Mouse (Mus musculus): Measurements from ENCODE around the gene Ifi207. TPM values are rescaled to one million over a fixed set of nuclear protein-coding genes. Genes with fewer than 3 reads are reported as not detected.
"Not testable (repeated sequence)": the region's sequence is repeated elsewhere in the genome, so short reads cannot be mapped to it uniquely, and the experiment has no call there.

Ifi207 gene
- polyA plus RNA-seq, 1 experiment from 2014 or later = 0.27 TPM

DNA sequence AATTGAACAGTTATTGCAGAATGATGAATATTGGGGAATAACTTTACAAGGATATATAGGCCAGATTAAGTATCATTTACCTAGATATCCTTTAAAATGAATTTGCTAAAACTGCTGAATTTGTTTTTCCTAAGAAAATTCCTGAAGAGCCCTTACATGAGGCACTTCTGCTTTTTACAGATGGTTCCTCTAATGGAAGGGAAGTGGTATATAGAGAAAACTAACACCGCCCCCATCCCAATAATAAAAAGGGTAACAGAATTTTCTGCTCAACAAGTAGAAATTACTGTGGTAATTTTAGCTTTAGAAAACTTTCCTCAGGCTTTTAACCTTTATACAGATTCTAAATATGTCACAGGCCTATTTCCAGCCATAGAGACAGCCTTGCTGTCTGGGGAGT lies 47.3 kb downstream of the Ifi207 start:
- DNase-seq (ENCODE audit: low spot score) = no peak
- no peaks in the 10 kb centered on the region for H3K4me1 ChIP-seq (ENCODE audit: control insufficient read depth, insufficient read depth, low read length)
- H3K9ac ChIP-seq (ENCODE audit: low read length) = no peak overlapping the region
- H3K4me3 ChIP-seq (ENCODE audit: low read depth, low read length) = no peak overlapping the region
- H3K27ac ChIP-seq (ENCODE audit: low read depth, low read length) = no peak overlapping the region
- no peaks in the 10 kb centered on the region for H3K27me3 ChIP-seq (replicated peaks; ENCODE audit: control insufficient read depth, insufficient read depth, low read length)
- H3K36me3 ChIP-seq (ENCODE audit: control insufficient read depth, insufficient read depth, low read length) = no peaks in the 10 kb centered on the region
- no peak overlapping the region for H3K4me2 ChIP-seq (ENCODE audit: low read length)
- ATAC-seq = no peak
- WGBS = 90% methylated on average over 1 of the region's 1 CpGs
- no peaks in the 10 kb centered on the region for H3K9me3 ChIP-seq (replicated peaks; ENCODE audit: control insufficient read depth, low read length)

GRCm38 (mm10) chr1:173678605-173679004 lies 62.9 kb downstream of the Ifi207 start:
- not testable (repeated sequence) for H3K9me3 ChIP-seq (replicated peaks; ENCODE audit: control insufficient read depth, low read length); H3K27me3 ChIP-seq (replicated peaks; ENCODE audit: control insufficient read depth, insufficient read depth, low read length); ATAC-seq; H3K4me1 ChIP-seq (ENCODE audit: control insufficient read depth, insufficient read depth, low read length); H3K4me3 ChIP-seq (ENCODE audit: low read depth, low read length); H3K9ac ChIP-seq (ENCODE audit: low read length); DNase-seq (ENCODE audit: low spot score); H3K27ac ChIP-seq (ENCODE audit: low read depth, low read length); H3K4me2 ChIP-seq (ENCODE audit: low read length); H3K36me3 ChIP-seq (ENCODE audit: control insufficient read depth, insufficient read depth, low read length)
- 84% methylated on average over 1 of the region's 1 CpGs for WGBS

- WGBS = 53% methylated on average over 3 of the region's 3 CpGs
- not testable (repeated sequence) for ATAC-seq; H3K27me3 ChIP-seq (replicated peaks; ENCODE audit: control insufficient read depth, insufficient read depth, low read length); H3K4me2 ChIP-seq (ENCODE audit: low read length); H3K36me3 ChIP-seq (ENCODE audit: control insufficient read depth, insufficient read depth, low read length); H3K4me3 ChIP-seq (ENCODE audit: low read depth, low read length); H3K9me3 ChIP-seq (replicated peaks; ENCODE audit: control insufficient read depth, low read length); H3K27ac ChIP-seq (ENCODE audit: low read depth, low read length); H3K9ac ChIP-seq (ENCODE audit: low read length); DNase-seq (ENCODE audit: low spot score); H3K4me1 ChIP-seq (ENCODE audit: control insufficient read depth, insufficient read depth, low read length)
Measured at GRCm38 (mm10) chr1:173673458-173674097, 68.0 kb downstream of the Ifi207 start, which contains the start of gene Ifi208. Gene Ifi208 (plus strand): TSS chr1:173673675.

Other genes with a start within 250 kb of the Ifi207 start
- gene Ifi214, start 205.8 kb downstream of the Ifi207 start, polyA plus RNA-seq (2014; fragmentation: Nextera tagmentation; extraction: Ambion mirVana) = not detected in 2 replicates
- not detected in 2 replicates for gene Ifi213, start 142.5 kb downstream of the Ifi207 start, polyA plus RNA-seq (2014; fragmentation: Nextera tagmentation; extraction: Ambion mirVana)
- gene Ifi209, start 110.8 kb downstream of the Ifi207 start, polyA plus RNA-seq (2014; fragmentation: Nextera tagmentation; extraction: Ambion mirVana) = 0.10 TPM in 1 of 2 replicates, not detected in the other
- gene Ifi208, start 68.1 kb downstream of the Ifi207 start, polyA plus RNA-seq (2014; fragmentation: Nextera tagmentation; extraction: Ambion mirVana) = not detected in 2 replicates
- gene Ifi204, start 25.2 kb upstream of the Ifi207 start, polyA plus RNA-seq (2014; fragmentation: Nextera tagmentation; extraction: Ambion mirVana) = 0.45 and 0.93 TPM in 2 replicates
- gene Ifi211, start 171.3 kb upstream of the Ifi207 start, polyA plus RNA-seq (2014; fragmentation: Nextera tagmentation; extraction: Ambion mirVana) = 0.25 and 0.52 TPM in 2 replicates
- 1.6 and 2.0 TPM in 2 replicates for gene Mndal, start 200.7 kb upstream of the Ifi207 start, polyA plus RNA-seq (2014; fragmentation: Nextera tagmentation; extraction: Ambion mirVana)
- gene Ifi203, start 200.9 kb upstream of the Ifi207 start, polyA plus RNA-seq (2014; fragmentation: Nextera tagmentation; extraction: Ambion mirVana) = 1.1 and 1.6 TPM in 2 replicates
- gene Ifi202b, start 241.0 kb upstream of the Ifi207 start, polyA plus RNA-seq (2014; fragmentation: Nextera tagmentation; extraction: Ambion mirVana) = not detected in 2 replicates